Mouse (Mus musculus) gastrocnemius, postnatal 36 days (tissue): Measurements from ENCODE around the gene Tstd1. TPM values are rescaled to one million over a fixed set of nuclear protein-coding genes. Genes with fewer than 3 reads are reported as not detected.

Source experiments
- DNase-seq, 2 experiments: peaks; one replicate each; pipeline ENCODE4 v3.0.0; 2022
- intact Hi-C: fragments of 180-260 bp; cut with DNase I; formaldehyde crosslinking; loops from one replicate; pipeline ENCODE4 v1.15.1; 2025
- total RNA-seq, 2 experiments: library from RNA; stranded (reverse); gene quantifications; 2 replicates each; pipeline ENCODE4 v1.2.3; 2021

The Tstd1 gene
- total RNA-seq, 2 experiments from 2014 or later: 0.69 TPM; not detected in 1

- DNase-seq: no peak
- intact Hi-C loops: no loop called here
These were observed 31.4 kb downstream of the Tstd1 start for GRCm38 (mm10) chr1:171450062-171450461.

- no peak for DNase-seq
- intact Hi-C loops: no loop called here
These were observed 32.3 kb downstream of the Tstd1 start for GRCm38 (mm10) chr1:171451001-171451400.

- no peak for DNase-seq
These were observed 33.9 kb downstream of the Tstd1 start for GRCm38 (mm10) chr1:171452522-171452921.

DNA sequence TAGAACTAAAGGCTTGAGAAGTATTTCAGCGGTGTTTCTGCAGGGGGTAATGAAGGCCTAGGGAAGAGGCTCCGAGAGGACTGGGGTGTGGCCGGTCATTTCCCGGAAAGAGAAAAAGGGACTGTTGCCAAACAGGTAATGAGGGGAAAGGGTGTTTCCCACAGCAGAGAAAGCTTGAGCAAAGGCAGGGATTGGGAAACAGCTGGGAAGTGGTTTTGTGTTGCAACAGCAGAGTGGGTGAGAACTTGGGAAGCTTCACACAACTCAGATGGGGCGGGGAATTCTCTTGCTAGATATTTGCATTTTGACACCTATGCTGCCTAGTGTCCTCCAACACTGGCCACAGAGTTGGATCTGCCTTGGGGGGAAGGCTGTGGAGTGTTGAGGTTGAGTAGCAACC lies 34.3 kb downstream of the Tstd1 start:
- no peak for DNase-seq
- intact Hi-C loops: no loop called here

More at GRCm38 (mm10) chr1:171452522-171452921, 33.9 kb downstream of the Tstd1 start:
- intact Hi-C loops: no loop called here

DNA sequence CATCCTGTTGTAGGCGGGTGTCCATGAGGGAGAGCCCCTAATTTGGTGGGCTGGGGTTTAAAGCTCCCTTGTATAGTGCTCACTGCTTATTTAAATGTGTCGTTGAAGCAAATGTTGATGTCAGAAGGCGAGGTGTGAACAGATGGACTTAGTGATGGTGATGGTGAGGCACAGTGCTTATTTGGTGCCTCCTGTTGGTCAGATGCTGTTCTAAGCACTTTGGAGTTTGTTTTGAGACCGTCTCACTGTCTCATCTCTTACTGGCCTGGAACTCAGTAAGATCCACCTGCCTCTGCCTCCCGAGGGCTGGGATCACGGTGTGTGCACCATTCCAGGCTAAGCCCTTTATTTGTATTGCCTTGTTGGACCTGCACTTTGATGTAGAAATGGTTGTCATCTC lies 36.3 kb downstream of the Tstd1 start:
- intact Hi-C loops: no loop called here

GRCm38 (mm10) chr1:171457568-171457967 lies 38.9 kb downstream of the Tstd1 start:
- intact Hi-C loops: no loop called here
- no peak for DNase-seq

More for the DNA sequence above, 36.3 kb downstream of the Tstd1 start:
- no peak for DNase-seq

- DNase-seq: no peak
- intact Hi-C loops: no loop called here
These were observed 41.1 kb downstream of the Tstd1 start for GRCm38 (mm10) chr1:171459791-171460190.

- intact Hi-C loops: no loop called here
- no peak for DNase-seq
These were observed 42.2 kb downstream of the Tstd1 start for GRCm38 (mm10) chr1:171460551-171461503.

GRCm38 (mm10) chr1:171463133-171463532 lies 44.5 kb downstream of the Tstd1 start:
- intact Hi-C loops: no loop called here
- DNase-seq: no peak

DNA sequence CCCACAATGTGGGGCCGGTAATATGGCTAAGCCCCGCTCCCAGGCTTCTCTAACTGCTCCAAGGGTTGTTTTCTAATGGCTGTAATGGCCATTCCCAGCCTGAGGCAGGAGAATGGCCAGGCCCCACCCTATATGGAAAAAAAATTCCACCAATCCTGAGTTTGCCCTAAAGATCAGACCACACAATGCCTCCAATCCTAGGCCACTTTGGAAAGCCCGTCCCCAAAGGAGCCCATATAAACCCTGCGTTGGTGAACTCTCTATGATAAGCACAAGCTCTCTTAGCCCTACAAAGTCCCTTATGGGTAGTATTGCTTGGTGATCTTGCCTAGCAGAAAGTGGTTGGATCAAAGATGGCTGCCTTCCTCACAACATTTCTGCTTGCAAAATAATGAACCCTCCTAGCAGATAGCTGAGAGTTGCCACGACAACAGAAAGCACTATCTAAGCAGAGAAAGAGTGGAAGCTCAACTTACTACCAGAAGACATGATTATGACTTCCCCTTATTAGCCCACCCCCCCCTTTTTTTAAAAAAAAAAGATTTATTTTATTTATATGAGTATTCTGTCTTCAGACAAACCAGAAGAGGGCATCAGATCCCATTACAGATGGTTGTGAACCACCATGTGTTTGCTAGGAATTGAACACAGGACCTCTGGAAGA lies 47.2 kb downstream of the Tstd1 start:
- DNase-seq: no peak
- intact Hi-C loops: no loop called here

GRCm38 (mm10) chr1:171466565-171466964 lies 47.9 kb downstream of the Tstd1 start:
- intact Hi-C loops: no loop called here
- no peak for DNase-seq

- intact Hi-C loops: no loop called here
These were observed 51.0 kb downstream of the Tstd1 start for GRCm38 (mm10) chr1:171469678-171470077.

More at GRCm38 (mm10) chr1:171469678-171470077, 51.0 kb downstream of the Tstd1 start:
- DNase-seq: no peak

Other genes starting within 250 kb of the Tstd1 start
- 10 to 100 TPM; 48.8 to 49.5 TPM for gene Pcp4l1, start 222.6 kb upstream of the Tstd1 start, total RNA-seq
- not detected for gene Nr1i3, start 204.9 kb upstream of the Tstd1 start, total RNA-seq
- 10 to 100 TPM; 52.0 to 54.8 TPM for gene Tomm40l, start 196.4 kb upstream of the Tstd1 start, total RNA-seq
- 1 to 10 TPM in 1 of 2 experiments, not detected in 1; 1.7 TPM for gene Apoa2, start 193.8 kb upstream of the Tstd1 start, total RNA-seq
- 1 to 10 TPM; 2.5 to 4.9 TPM for gene Fcer1g, start 184.5 kb upstream of the Tstd1 start, total RNA-seq
- gene Adamts4, start 168.5 kb upstream of the Tstd1 start, total RNA-seq: under 1 TPM; 0.28 to 0.54 TPM
- 100 to 1,000 TPM; 874 to 989 TPM for gene Ndufs2, start 167.5 kb upstream of the Tstd1 start, total RNA-seq
- gene B4galt3, start 148.5 kb upstream of the Tstd1 start, total RNA-seq: 10 to 100 TPM in 1 of 2 experiments, 1 to 10 TPM in 1; 9.6 to 10.5 TPM
- 1 to 10 TPM; 8.7 TPM for gene Ppox, start 137.7 kb upstream of the Tstd1 start, total RNA-seq
- gene Usp21, start 130.9 kb upstream of the Tstd1 start, total RNA-seq: 10 to 100 TPM; 13.5 to 13.8 TPM
- 10 to 100 TPM; 80.9 to 82.2 TPM for gene Ufc1, start 123.8 kb upstream of the Tstd1 start, total RNA-seq
- 10 to 100 TPM; 26.6 to 31.1 TPM for gene Dedd, start 89.7 kb upstream of the Tstd1 start, total RNA-seq
- 10 to 100 TPM; 23.2 to 23.9 TPM for gene Nit1, start 73.2 kb upstream of the Tstd1 start, total RNA-seq
- 10 to 100 TPM; 85.7 to 91.7 TPM for gene Pfdn2, start 73.2 kb upstream of the Tstd1 start, total RNA-seq
- gene Klhdc9, start 58.1 kb upstream of the Tstd1 start, total RNA-seq: not detected
- under 1 TPM in 1 of 2 experiments, not detected in 1; 0.07 TPM for gene Nectin4, start 48.8 kb upstream of the Tstd1 start, total RNA-seq
- under 1 TPM; 0.94 to 0.99 TPM for gene Arhgap30, start 29.9 kb upstream of the Tstd1 start, total RNA-seq
- gene Usf1, start 7.6 kb upstream of the Tstd1 start, total RNA-seq: 10 to 100 TPM; 25.7 to 27.7 TPM
- 1 to 10 TPM; 4.9 to 5.4 TPM for gene F11r, start 18.7 kb downstream of the Tstd1 start, total RNA-seq
- 1 to 10 TPM in 1 of 2 experiments, under 1 TPM in 1; 0.79 to 1.2 TPM for gene Alyref2, start 84.6 kb downstream of the Tstd1 start, total RNA-seq
- gene Itln1, start 116.4 kb downstream of the Tstd1 start, total RNA-seq: not detected
- gene Cd244a, start 140.3 kb downstream of the Tstd1 start, total RNA-seq: not detected
- under 1 TPM in 1 of 2 experiments, not detected in 1; 0.12 TPM for gene Ly9, start 188.5 kb downstream of the Tstd1 start, total RNA-seq
- gene Slamf7, start 234.2 kb downstream of the Tstd1 start, total RNA-seq: under 1 TPM in 1 of 2 experiments, not detected in 1; 0.12 TPM